Mouse (Mus musculus) heart, embryonic 16.5 days (tissue): ENCODE data around the gene Usp12. TPM values are rescaled to one million over a fixed set of nuclear protein-coding genes. Genes with fewer than 3 reads are reported as not detected.

Experiments used
- ATAC-seq: fragments of 200-750 bp; cut with Nextera tagmentation; replicated peaks from 2 replicates; pipeline ENCODE4 v1.8.0; 2017; ENCODE audit warnings: moderate number of reproducible peaks; ENCODE audit not compliant: insufficient read depth, low FRiP score; ENCODE audit errors: extremely low read depth
- H3K27ac ChIP-seq: fragments of 300-500 bp; sonication (generic); 2 replicates; pipeline ENCODE4 v1.5.1; 2014; ENCODE audit warnings: mild to moderate bottlenecking, low read length, control low read depth, moderate library complexity
- H3K27me3 ChIP-seq: fragments of 300-500 bp; sonication (generic); 2 replicates; pipeline ENCODE4 v1.6.1; 2014; ENCODE audit warnings: low read length, mixed read lengths; ENCODE audit not compliant: control insufficient read depth, insufficient read depth
- H3K36me3 ChIP-seq: fragments of 300-500 bp; sonication (generic); 2 replicates; pipeline ENCODE4 v1.6.1; 2014; ENCODE audit not compliant: control insufficient read depth, insufficient read depth
- H3K4me1 ChIP-seq: fragments of 300-500 bp; sonication (generic); 2 replicates; pipeline ENCODE4 v1.6.1; 2014; ENCODE audit warnings: low read length, mixed read lengths; ENCODE audit not compliant: control insufficient read depth, insufficient read depth
- H3K4me2 ChIP-seq: fragments of 300-500 bp; sonication (generic); 2 replicates; pipeline ENCODE4 v1.6.1; 2014; ENCODE audit warnings: low read depth, mild to moderate bottlenecking, control low read depth, low read length
- H3K4me3 ChIP-seq: fragments of 300-500 bp; sonication (generic); 2 replicates; pipeline ENCODE4 v1.5.1; 2014; ENCODE audit warnings: mild to moderate bottlenecking, control low read depth, low read length
- H3K9ac ChIP-seq: fragments of 300-500 bp; sonication (generic); 2 replicates; pipeline ENCODE4 v1.6.1; 2014; ENCODE audit warnings: low read length, control low read depth
- H3K9me3 ChIP-seq: fragments of 300-500 bp; sonication (generic); replicated peaks from 2 replicates; pipeline ENCODE4 v1.6.1; 2016; ENCODE audit warnings: low read length; ENCODE audit not compliant: control insufficient read depth
- WGBS: fragments of 180-500 bp; shearing (Covaris S2); extraction: QIAGEN DNeasy Blood & Tissue Kit; methylation state at CpG from one replicate; pipeline ENCODE4 v1.1.7; 2014; 5-methylcytosine and 5-hydroxymethylcytosine counted together
- polyA plus RNA-seq: library from polyadenylated mRNA; unstranded; fragments of >200 nt; fragmentation: Nextera tagmentation; extraction: Ambion mirVana; gene quantifications from 2 replicates; pipeline ENCODE4 v1.2.1, GENCODE M21; 2015

Usp12 gene
- polyA plus RNA-seq, 1 experiment from 2014 or later = 10.1 TPM

GRCm38 (mm10) chr5:146719584-146720356 is 75.0 kb downstream of the Usp12 start:
- H3K27me3 ChIP-seq = no peaks in the 10 kb centered on the region

GRCm38 (mm10) chr5:146713836-146714235 is 81.0 kb downstream of the Usp12 start:
- no peaks in the 10 kb centered on the region for H3K9me3 ChIP-seq
- H3K27ac ChIP-seq = no peak overlapping the region
- H3K27me3 ChIP-seq = no peaks in the 10 kb centered on the region
- H3K4me3 ChIP-seq = no peak overlapping the region
- H3K4me1 ChIP-seq = no peaks in the 10 kb centered on the region
- 86% methylated on average over 12 of the region's 12 CpGs for WGBS
- H3K36me3 ChIP-seq = no peaks in the 10 kb centered on the region
- no peak overlapping the region for H3K9ac ChIP-seq
- no peak overlapping the region for H3K4me2 ChIP-seq
- no peak for ATAC-seq

More at GRCm38 (mm10) chr5:146719584-146720356, 75.0 kb downstream of the Usp12 start:
- Histone ChIP-seq H3K27ac (no peak overlapping the region), H3K4me1 (peaks cover 7% of the 10 kb centered on the region; the same call in 1 of the 2 replicates), H3K36me3 (no peaks in the 10 kb centered on the region), H3K9me3 (peaks cover 6% of the 10 kb centered on the region), H3K4me2 (no peak overlapping the region), H3K9ac (no peak overlapping the region), H3K4me3 (no peak overlapping the region)
- WGBS = 79% methylated on average over 27 of the region's 27 CpGs
- ATAC-seq = no peak

DNA sequence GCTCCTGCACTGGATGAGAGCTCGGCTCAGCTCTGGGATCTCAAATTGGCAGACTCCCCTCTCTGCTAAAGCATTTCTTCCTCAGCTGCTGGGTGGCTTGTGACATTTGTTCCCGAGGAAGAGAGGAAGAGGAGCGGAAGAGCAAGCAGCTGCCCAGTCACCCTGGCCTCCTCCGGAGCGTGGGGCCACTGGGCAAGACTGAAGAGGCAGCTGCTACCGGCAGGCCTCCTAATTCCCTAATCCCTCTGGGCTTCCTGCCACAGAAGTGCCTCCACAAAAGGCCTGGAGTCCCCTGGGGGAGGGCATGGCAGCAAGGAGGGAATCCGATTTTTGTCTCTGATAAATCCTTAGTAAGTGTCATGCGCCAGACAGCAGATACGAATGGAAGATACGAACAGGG is 81.7 kb downstream of the Usp12 start:
- Histone ChIP-seq H3K9me3 (no peaks in the 10 kb centered on the region), H3K4me1 (no peaks in the 10 kb centered on the region), H3K9ac (no peak overlapping the region), H3K27me3 (no peaks in the 10 kb centered on the region), H3K36me3 (no peaks in the 10 kb centered on the region), H3K27ac (no peak overlapping the region), H3K4me2 (no peak overlapping the region), H3K4me3 (no peak overlapping the region)
- 58% methylated on average over 10 of the region's 10 CpGs for WGBS
- ATAC-seq = no peak

- Histone ChIP-seq H3K27ac (no peak overlapping the region), H3K36me3 (no peaks in the 10 kb centered on the region), H3K4me2 (no peak overlapping the region), H3K4me1 (no peaks in the 10 kb centered on the region), H3K9me3 (no peaks in the 10 kb centered on the region), H3K27me3 (no peaks in the 10 kb centered on the region), H3K4me3 (no peak overlapping the region), H3K9ac (no peak overlapping the region)
- no peak for ATAC-seq
- 82% methylated on average over 18 of the region's 18 CpGs for WGBS
These were observed 82.4 kb downstream of the Usp12 start for GRCm38 (mm10) chr5:146712282-146712918.

GRCm38 (mm10) chr5:146709361-146709760 is 85.4 kb downstream of the Usp12 start:
- ATAC-seq = no peak
- 55% methylated on average over 3 of the region's 3 CpGs for WGBS

DNA sequence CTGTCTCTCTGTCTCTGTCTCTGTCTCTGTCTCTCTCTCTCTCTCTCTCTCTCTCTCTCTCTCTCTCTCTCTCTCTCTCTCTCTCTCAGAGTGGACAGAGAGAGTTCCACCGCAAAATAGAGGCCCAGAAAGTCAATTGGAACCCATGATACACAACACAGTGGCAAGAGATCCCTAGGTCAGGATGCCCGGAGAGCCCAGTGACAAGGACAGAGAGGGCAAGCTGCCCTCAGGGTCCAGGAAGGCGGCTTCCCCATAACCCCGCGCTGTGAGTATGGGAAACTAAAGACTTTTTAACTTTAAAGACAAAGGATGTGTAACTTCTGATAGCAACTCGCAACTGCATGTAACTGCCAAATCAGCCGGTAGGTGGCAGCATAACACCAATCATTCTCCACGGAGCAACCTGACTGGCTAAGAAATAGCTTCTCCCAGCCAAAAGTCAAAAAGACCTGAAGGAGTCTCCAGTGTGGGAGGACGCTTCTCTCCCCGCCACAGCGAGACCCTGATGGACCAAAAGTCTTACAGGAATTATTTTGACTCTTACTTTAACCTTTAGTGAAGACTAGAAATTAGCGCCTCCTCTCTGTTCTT is 88.9 kb downstream of the Usp12 start:
- 13% methylated on average over 12 of the region's 12 CpGs for WGBS
- ATAC-seq = no peak
- no peak overlapping the region for H3K27ac ChIP-seq
- H3K9me3 ChIP-seq = peaks cover 4% of the 10 kb centered on the region; the same call in 1 of the 2 replicates
- no peak overlapping the region for H3K4me3 ChIP-seq
- no peaks in the 10 kb centered on the region for H3K36me3 ChIP-seq
- no peaks in the 10 kb centered on the region for H3K27me3 ChIP-seq
- no peaks in the 10 kb centered on the region for H3K4me1 ChIP-seq
- 0 out of 2 replicates have a peak overlapping the region, but pooled peaks have one; percentile 6 for H3K4me2 ChIP-seq
- H3K9ac ChIP-seq = no peak overlapping the region

More at GRCm38 (mm10) chr5:146709361-146709760, 85.4 kb downstream of the Usp12 start:
- H3K9ac ChIP-seq = no peak overlapping the region
- H3K27ac ChIP-seq = no peak overlapping the region
- H3K27me3 ChIP-seq = no peaks in the 10 kb centered on the region
- no peak overlapping the region for H3K4me3 ChIP-seq
- H3K4me1 ChIP-seq = no peaks in the 10 kb centered on the region
- peaks cover 2% of the 10 kb centered on the region; the same call in 1 of the 2 replicates for H3K9me3 ChIP-seq
- no peak overlapping the region for H3K4me2 ChIP-seq
- H3K36me3 ChIP-seq = no peaks in the 10 kb centered on the region

GRCm38 (mm10) chr5:146705411-146705810 is 89.4 kb downstream of the Usp12 start:
- Histone ChIP-seq H3K9me3 (peaks cover 4% of the 10 kb centered on the region; the same call in 1 of the 2 replicates), H3K9ac (no peak overlapping the region), H3K4me1 (no peaks in the 10 kb centered on the region), H3K4me3 (no peak overlapping the region), H3K27ac (no peak overlapping the region), H3K36me3 (no peaks in the 10 kb centered on the region), H3K27me3 (no peaks in the 10 kb centered on the region), H3K4me2 (no peak overlapping the region)
- 61% methylated on average over 6 of the region's 6 CpGs for WGBS
- no peak for ATAC-seq

GRCm38 (mm10) chr5:146704241-146704640 is 90.6 kb downstream of the Usp12 start:
- no peak for ATAC-seq
- Histone ChIP-seq H3K9me3 (peaks cover 4% of the 10 kb centered on the region; the same call in 1 of the 2 replicates), H3K4me2 (no peak overlapping the region), H3K4me3 (no peak overlapping the region), H3K27ac (no peak overlapping the region), H3K4me1 (no peaks in the 10 kb centered on the region), H3K9ac (no peak overlapping the region), H3K27me3 (0 out of 2 replicates have a peak, but pooled peaks cover 2% of the 10 kb centered on the region), H3K36me3 (no peaks in the 10 kb centered on the region)
- 94% methylated on average over 4 of the region's 4 CpGs for WGBS

GRCm38 (mm10) chr5:146703710-146704121 is 91.1 kb downstream of the Usp12 start:
- Histone ChIP-seq H3K4me2 (no peak overlapping the region), H3K27ac (no peak overlapping the region), H3K36me3 (no peaks in the 10 kb centered on the region), H3K27me3 (0 out of 2 replicates have a peak, but pooled peaks cover 2% of the 10 kb centered on the region), H3K9ac (no peak overlapping the region), H3K4me3 (no peak overlapping the region), H3K4me1 (no peaks in the 10 kb centered on the region), H3K9me3 (peaks cover 4% of the 10 kb centered on the region; the same call in 1 of the 2 replicates)
- peak; percentile 50 for ATAC-seq
- WGBS = 20% methylated on average over 8 of the region's 8 CpGs
